Mouse (Mus musculus): ENCODE results near the gene Dpep1.

Gene Dpep1

GRCm38 (mm10) chr8:123250940-123251339 is 64.9 kb downstream of the Dpep1 start:
- no peak for DNase-seq

Data from cerebellum, adult 18-20 months (tissue).